Mouse (Mus musculus) adrenal gland, postnatal 25 days (tissue): ENCODE data around the gene Fam78a. TPM values are rescaled to one million over a fixed set of nuclear protein-coding genes. Genes with fewer than 3 reads are reported as not detected.

ENCODE experiments used
- DNase-seq: peaks from one replicate; pipeline ENCODE4 v3.0.0; 2021; ENCODE audit warnings: mixed read lengths
- total RNA-seq: library from RNA; stranded (reverse); gene quantifications from 2 replicates; pipeline ENCODE4 v1.2.3, GENCODE M21; 2021

Fam78a gene
- total RNA-seq, 1 experiment from 2014 or later: 8.9 TPM

DNA sequence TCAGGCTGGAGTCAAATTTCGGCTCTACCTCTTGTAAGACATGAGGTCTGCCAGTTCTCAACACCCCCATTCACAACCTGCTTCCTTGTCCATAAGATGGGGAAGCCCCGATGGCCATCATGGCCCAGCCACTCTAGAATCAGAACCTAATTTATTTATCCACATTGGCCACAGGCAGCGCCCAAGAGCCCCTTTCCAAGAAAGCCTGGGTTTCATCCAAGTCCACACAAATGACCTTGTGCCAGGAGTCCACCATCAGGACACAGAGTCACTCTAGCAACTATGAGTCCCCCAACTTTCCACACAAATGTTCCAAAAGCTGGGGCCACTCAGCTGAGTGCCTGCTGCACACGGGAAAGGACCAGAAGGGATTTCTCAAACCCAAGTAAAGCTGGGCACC is 18.7 kb downstream of the Fam78a start:
- no peak for DNase-seq

DNA sequence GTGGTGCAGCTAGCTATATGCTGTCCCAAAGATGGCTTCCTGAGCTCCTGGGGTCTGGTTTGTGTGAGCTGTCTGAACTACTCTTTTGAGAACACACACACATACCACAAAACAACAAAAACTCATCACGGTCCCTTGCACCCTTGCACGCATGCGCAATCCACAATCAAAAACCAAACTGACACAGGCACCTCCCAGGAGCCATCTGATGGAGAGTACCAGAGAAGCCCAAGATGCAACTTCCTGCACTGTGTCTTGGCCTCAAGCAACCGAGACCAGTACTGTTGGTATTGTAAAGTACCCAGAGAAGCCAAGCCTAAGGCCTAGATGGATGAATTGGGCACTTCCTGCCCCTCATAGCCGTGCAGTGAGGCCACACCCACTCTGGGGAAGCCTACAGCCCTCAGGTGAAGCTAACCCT is 19.3 kb downstream of the Fam78a start:
- DNase-seq: no peak

DNA sequence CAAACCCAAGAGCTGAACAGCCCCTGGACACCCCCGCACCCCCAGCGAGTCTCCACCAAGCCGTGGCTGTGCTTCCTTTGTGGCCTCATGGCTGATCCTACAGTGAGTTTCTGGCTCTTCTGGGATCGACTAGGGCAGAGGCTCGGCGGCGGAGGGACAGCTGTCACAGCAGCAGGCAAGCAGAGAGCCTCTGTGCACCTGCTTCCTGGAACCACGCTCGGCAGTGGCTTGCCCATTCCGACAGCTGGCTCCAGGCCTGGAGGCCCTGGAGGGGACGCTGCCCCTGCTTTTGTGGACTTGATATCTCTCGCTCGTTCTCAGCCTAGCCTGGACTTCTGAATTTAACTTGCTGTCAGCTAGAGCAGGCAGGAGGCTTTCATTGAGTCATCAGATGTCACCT is 19.7 kb downstream of the Fam78a start:
- no peak for DNase-seq

- no peak for DNase-seq
These were observed 21.1 kb downstream of the Fam78a start for GRCm38 (mm10) chr2:32063451-32064151.

GRCm38 (mm10) chr2:32062626-32063410 is 21.8 kb downstream of the Fam78a start:
- no peak for DNase-seq

DNA sequence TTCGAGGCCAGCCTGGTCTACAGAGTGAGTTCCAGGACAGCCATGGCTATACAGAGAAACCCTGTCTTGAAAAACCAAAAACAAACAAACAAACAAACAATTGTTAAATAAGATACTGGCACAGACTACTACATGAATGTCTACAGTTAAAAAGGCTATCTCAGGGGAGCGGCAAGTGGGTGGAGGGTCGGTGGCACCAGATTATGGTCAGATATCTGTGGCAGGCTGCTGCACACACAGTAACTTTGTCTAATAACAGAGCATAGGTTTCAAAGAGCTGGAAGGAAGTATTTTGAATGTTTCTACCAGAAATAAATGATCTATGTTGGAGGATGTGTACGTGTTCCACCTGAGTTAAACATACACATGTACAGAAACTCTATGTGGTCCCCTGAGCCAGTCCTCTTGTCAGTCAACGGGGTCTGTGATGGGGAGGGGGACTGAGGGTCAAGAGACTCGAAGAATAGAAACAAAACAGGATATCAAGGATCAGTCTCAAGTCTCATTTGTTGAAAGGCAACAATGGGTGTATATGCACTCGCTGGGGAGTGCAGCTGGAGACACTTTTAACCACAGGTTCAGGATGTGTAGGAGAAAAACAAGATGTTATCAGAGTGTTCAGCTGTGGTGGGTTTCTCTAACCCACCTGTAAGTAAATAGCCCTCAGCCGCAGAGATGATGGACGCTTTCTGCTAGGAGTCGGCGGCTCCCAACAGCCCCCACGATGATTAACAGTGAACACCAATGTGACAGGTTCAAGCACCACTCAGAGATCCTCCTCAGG is 22.7 kb downstream of the Fam78a start:
- no peak for DNase-seq

GRCm38 (mm10) chr2:32061189-32061588 is 23.5 kb downstream of the Fam78a start:
- DNase-seq: no peak

DNA sequence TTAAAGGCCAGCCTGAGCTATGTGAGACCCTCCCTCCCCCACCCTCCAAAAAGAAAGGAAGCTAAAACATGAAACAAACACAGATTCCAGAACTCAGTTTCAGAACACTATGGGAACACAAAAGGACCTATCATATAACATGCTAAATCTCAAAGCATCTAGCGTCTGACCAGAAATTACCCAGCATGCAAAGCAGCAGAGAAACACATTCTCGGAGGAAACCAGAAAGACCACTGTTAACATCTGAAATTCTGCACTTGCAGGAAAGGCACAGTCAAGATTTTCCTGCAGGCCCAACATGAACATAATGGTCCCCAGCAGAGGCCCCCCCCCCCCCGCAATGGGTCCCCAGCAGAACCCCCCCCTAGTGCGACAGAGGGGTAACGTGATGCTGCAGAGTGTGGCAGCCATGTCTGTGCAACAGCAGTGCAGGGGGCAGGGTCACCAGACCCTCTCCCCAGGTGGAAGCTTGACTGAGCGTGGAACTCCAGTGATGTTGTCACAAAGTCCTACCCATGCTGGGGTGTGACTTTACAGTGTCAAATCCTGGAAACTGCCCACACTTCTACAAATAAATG is 24.3 kb downstream of the Fam78a start:
- DNase-seq: no peak

DNA sequence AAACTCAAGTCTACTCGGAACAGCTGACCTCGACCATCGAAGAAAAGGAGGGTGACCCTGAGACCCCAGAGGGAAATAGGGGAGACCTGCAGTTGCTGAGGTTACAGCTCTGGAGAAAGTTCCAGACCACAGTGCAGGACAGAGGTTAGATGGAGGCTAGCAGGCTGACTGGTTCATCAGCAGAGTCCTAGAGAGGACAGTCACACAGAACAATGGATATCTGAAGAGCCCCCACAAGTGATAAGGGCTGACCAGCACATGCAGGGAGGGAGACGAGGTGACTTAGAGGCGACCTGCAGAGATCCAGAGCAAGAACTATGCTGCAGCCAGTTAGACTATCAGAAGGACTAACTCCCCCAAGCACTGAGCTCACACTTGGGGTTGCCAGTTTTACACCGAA is 25.0 kb downstream of the Fam78a start:
- DNase-seq: no peak

DNA sequence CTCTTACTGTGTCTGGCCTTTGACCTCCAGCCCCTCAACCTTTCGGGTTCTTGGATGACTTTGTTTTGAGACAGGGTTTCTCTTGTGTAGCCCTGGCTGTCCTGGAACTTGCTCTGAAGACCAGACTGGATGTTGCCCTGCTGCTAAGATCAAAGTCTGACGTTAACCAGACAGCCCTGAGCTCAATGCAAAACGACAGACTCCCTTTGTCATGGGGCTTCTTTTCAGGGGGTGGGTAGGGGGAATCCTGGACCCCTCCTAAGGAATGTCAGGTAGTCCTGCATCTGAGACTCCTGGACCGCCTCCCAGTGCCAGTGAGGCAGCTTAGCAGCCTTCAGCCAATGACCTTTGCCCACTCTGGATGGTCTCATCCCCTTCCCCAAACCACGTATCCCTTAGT is 25.9 kb downstream of the Fam78a start:
- no peak for DNase-seq

GRCm38 (mm10) chr2:32058241-32058640 is 26.4 kb downstream of the Fam78a start:
- DNase-seq: no peak

DNA sequence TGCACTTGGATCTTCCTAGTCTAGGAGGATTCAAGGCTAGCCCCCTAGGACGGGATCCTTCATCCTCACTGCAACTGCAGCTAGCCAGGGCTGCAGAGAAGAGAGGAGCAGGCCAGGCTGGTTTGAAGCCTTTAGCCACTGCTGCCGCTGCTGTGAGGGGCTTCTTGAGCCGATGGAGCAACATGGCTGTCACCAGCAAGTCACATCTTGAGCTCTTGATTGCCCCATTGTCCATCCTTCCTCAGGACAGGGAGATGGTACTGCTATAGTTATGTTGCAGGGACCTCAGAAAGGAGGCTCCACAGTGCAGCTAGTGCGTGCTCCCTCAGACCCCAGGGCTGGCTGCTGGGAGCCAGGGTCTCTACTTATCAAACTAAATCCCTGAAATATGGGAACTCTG is 26.9 kb downstream of the Fam78a start:
- no peak for DNase-seq

GRCm38 (mm10) chr2:32057360-32057759 is 27.3 kb downstream of the Fam78a start:
- no peak for DNase-seq

DNA sequence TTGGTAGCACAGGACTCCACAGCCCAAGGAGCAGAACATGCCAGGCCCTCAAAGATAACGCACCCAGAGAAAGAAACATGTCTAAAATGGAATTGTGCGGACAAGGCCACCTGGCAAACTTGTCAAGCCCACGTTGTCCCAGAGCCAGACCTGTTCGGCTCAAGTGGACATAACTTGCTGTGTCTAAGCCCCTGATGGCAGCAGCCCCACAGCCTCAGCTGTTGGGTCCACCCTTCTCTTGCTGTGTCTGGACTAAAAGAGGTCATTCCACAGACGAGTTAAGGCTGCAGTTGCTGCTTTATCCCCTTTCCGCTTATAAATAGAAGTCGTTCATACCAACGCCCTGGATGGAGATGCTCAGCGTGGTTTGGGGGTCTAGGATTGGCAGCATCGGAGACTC is 28.1 kb downstream of the Fam78a start:
- DNase-seq: no peak

DNA sequence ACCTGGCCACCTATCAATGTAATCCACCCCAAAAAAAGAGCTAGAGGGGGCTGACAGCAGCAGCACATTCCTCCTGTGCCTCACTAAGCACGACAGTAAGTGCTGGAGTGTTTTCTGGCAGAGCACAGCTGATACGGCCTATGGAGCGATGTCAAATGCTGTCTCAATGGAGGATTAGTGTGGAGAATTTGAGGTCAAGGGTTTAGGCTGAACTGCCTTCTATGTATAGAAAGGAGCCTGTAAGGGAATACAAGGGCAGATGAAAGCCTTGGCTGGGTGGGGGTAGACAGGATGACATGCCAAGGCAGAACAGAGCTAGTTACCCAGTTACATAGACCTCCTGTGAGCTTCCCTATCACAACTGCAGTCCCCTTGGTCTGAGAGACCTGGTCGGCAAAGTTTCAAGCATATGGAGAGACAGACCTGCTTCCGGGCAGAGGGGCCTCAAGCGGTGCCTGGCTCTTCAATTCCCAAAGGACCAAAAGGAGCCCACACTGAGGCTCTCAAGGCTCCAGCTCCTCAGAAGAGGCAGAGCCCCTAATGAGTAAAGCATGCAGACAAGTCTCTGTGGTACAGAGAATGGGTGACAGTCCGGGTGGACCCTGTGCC is 29.2 kb downstream of the Fam78a start:
- DNase-seq: no peak

- DNase-seq: no peak
These were observed 32.2 kb downstream of the Fam78a start for GRCm38 (mm10) chr2:32052418-32052817.

DNA sequence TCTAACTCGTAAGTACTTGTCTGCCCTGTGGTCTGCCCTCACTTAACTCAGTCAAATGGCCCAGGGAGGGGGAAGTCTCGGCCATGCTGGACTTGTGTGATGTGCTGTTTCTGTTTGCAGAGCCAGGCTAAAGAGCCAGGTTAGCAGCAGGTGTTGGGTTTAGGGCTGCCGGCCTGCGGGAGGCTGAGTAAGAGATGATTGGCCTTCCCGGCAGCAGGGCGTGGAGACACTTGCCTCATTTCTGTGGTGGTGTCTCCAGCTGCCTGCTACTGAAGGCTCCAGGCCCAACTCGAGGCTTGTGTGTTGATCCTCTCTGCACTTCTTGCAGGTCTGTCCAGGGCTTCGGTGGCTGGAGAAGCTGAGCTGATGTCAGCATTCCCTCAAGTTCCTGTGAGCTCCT is 32.9 kb downstream of the Fam78a start:
- no peak for DNase-seq

DNA sequence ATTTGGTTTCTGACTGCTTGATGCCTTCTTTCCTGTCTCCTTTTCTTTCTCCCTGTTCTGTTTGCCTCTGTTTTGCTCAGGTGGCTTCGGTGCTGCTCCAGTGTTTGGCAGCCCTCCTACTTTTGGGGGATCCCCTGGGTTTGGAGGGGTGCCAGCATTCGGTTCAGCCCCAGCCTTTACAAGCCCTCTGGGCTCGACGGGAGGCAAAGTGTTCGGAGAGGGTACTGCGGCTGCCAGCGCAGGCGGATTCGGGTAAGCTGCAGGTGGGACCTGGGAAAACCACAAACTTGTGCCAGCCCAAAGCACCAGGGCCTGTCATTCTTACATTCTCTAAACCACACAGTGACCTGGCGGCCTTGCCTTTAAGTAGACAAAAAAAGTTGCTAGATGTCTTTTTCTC is 37.3 kb downstream of the Fam78a start:
- no peak for DNase-seq

- DNase-seq: no peak
These were observed 38.6 kb downstream of the Fam78a start for GRCm38 (mm10) chr2:32046009-32046408.

DNA sequence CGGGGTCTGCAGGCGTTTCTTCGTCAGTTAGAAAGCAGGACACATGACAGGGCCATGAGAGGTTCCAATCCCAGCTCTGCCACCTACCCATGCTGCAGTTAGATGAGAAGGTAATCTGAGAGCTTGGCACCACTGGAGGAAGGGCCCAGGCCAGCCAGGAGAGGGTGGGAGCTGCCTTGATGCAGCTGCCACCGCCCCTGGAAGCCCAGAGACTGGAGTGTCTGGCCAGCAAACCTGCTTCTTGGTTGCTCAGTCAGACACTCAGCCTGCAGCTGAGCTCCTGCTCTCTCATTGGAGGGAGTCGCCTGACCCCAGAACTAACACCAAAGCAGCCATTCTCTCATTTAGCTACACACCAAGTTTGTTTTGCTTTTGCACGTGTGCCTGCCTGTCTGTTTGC is 39.3 kb downstream of the Fam78a start:
- DNase-seq: no peak

DNA sequence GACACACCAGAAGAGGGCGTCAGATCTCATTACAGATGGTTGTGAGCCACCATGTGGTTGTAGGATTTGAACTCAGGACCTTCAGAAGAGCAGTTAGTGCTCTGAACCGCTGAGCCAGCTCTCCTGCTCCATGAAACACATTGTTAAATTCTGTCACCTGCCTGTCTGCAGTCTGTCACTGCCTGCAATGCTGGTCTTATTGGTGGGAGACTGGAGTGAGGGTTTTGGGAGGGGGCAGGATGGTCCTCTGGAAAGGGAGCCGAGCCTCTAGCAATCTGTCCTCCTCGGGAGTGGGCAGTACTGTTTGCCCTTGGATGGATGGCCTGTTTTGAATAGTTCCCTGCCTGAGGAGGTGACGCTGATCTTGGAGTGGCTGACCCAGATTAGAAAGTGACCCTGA is 40.8 kb downstream of the Fam78a start:
- DNase-seq: no peak

- no peak for DNase-seq
These were observed 43.6 kb downstream of the Fam78a start for GRCm38 (mm10) chr2:32041087-32041486.
